Mouse (Mus musculus): ENCODE data around the gene F12. TPM values are rescaled to one million over a fixed set of nuclear protein-coding genes. Genes with fewer than 3 reads are reported as not detected.

Gene F12
- polyA plus RNA-seq, 1 experiment from 2014 or later: not detected

DNA sequence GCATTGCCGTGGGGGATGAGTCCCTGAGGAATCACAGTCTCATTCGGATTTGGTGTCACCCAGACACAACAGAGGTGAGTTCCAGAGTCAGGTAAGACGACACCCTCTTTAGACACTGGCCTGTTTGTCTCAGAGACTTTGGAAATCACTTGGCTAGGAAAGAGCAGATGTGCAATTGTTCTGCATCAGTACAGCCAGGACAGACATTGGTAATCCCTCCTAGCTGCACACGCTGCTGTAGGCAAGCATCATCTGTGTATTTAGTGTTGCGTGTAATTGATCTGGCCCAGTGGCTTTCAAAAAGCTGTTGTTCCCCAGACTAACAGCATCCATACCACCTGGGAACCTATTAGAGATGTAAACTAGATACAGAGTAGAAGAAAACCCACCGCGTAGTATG lies 23.3 kb downstream of the F12 start:
- WGBS: 70% methylated on average over 7 of the region's 7 CpGs
- peak; percentile 62; the same call in 1 of the 2 replicates for ATAC-seq (ENCODE audit: low FRiP score)
- Histone ChIP-seq H3K4me1 (replicated peaks; ENCODE audit: control insufficient read depth, insufficient read depth, low read length) (0 out of 2 replicates have a peak, but pooled peaks cover 2% of the 10 kb centered on the region), H3K9ac (ENCODE audit: low read depth, low read length) (no peak overlapping the region), H3K4me2 (replicated peaks; ENCODE audit: low read depth, low read length) (no peak overlapping the region), H3K9me3 (ENCODE audit: control insufficient read depth, low read length) (no peaks in the 10 kb centered on the region), H3K27me3 (ENCODE audit: control insufficient read depth, insufficient read depth, low read length) (no peaks in the 10 kb centered on the region), H3K4me3 (ENCODE audit: low read depth, low read length) (no peak overlapping the region), H3K27ac (ENCODE audit: low read depth, low read length) (no peak overlapping the region; the same call in 1 of the 2 replicates), H3K36me3 (ENCODE audit: control insufficient read depth, insufficient read depth, low read length) (no peaks in the 10 kb centered on the region)
- peak; percentile 16 for DNase-seq (ENCODE audit: low spot score)

DNA sequence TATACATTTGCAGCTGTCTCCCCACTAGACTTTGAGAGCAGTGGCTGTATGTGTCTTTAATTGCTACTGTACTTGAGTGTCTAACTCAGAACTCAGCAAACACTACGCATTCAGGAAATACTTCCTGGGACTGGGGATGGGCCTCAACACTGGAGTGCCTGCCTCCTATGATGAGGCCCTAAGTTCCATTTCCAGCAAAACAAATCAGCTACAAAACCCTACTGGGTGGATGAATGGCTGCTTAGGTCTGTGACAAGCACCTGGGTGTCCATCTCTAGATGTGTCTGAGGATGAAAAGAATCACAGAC lies 26.6 kb downstream of the F12 start:
- ATAC-seq (ENCODE audit: low FRiP score) (no peak), DNase-seq (ENCODE audit: low spot score) (no peak)
- H3K4me1 ChIP-seq (replicated peaks; ENCODE audit: control insufficient read depth, insufficient read depth, low read length): no peaks in the 10 kb centered on the region
- no peak overlapping the region for H3K9ac ChIP-seq (ENCODE audit: low read depth, low read length)
- WGBS: 86% methylated on average over 1 of the region's 1 CpGs
- H3K4me3 ChIP-seq (ENCODE audit: low read depth, low read length): no peak overlapping the region
- H3K4me2 ChIP-seq (replicated peaks; ENCODE audit: low read depth, low read length): no peak overlapping the region
- H3K27ac ChIP-seq (ENCODE audit: low read depth, low read length): no peak overlapping the region
- H3K9me3 ChIP-seq (ENCODE audit: control insufficient read depth, low read length): no peaks in the 10 kb centered on the region
- H3K36me3 ChIP-seq (ENCODE audit: control insufficient read depth, insufficient read depth, low read length): no peaks in the 10 kb centered on the region
- no peaks in the 10 kb centered on the region for H3K27me3 ChIP-seq (ENCODE audit: control insufficient read depth, insufficient read depth, low read length)

- 66% methylated on average over 5 of the region's 5 CpGs for WGBS
- Histone ChIP-seq H3K4me3 (ENCODE audit: low read depth, low read length) (no peak overlapping the region), H3K9me3 (ENCODE audit: control insufficient read depth, low read length) (no peaks in the 10 kb centered on the region), H3K4me2 (replicated peaks; ENCODE audit: low read depth, low read length) (no peak overlapping the region), H3K27me3 (ENCODE audit: control insufficient read depth, insufficient read depth, low read length) (no peaks in the 10 kb centered on the region), H3K9ac (ENCODE audit: low read depth, low read length) (no peak overlapping the region), H3K4me1 (replicated peaks; ENCODE audit: control insufficient read depth, insufficient read depth, low read length) (no peaks in the 10 kb centered on the region), H3K36me3 (ENCODE audit: control insufficient read depth, insufficient read depth, low read length) (no peaks in the 10 kb centered on the region), H3K27ac (ENCODE audit: low read depth, low read length) (no peak overlapping the region)
- ATAC-seq (ENCODE audit: low FRiP score) (no peak), DNase-seq (ENCODE audit: low spot score) (no peak)
Measured at GRCm38 (mm10) chr13:55399300-55400038, 27.1 kb downstream of the F12 start.

DNA sequence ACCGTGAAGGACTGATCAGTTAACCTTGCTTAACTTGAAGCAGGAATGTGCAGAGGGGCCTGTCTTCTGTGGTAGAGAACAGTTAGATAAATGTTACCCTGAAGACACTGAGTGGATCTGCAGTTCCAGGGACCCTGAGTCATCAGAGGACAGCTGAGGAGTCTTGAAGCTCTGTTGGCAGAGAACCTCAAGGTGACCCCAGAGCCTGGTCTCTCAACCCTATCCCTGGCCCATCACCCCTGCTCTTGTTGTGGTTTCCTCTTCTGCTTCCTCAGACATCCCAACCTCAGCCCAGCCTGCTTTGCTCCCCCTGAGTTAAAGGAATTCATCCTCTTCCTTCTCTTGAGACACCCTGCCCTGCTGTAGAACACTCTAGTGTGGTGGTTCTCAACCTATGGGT lies 28.5 kb downstream of the F12 start, which contains the start of gene Slc34a1:
TSS of gene Slc34a1 (plus strand) at position 100 of the 400 bp plus-strand sequence.
- 90% methylated on average over 1 of the region's 1 CpGs for WGBS
- H3K4me3 ChIP-seq (ENCODE audit: low read depth, low read length): no peak within 1 kb of the TSS
- no peaks in the 10 kb centered on the region for H3K27me3 ChIP-seq (ENCODE audit: control insufficient read depth, insufficient read depth, low read length)
- H3K36me3 ChIP-seq (ENCODE audit: control insufficient read depth, insufficient read depth, low read length): no peaks in the 10 kb centered on the region
- ATAC-seq (ENCODE audit: low FRiP score) (no peak), DNase-seq (ENCODE audit: low spot score) (no peak)
- H3K9ac ChIP-seq (ENCODE audit: low read depth, low read length): no peak within 1 kb of the TSS
- no peak within 1 kb of the TSS for H3K4me2 ChIP-seq (replicated peaks; ENCODE audit: low read depth, low read length)
- H3K4me1 ChIP-seq (replicated peaks; ENCODE audit: control insufficient read depth, insufficient read depth, low read length): no peaks in the 10 kb centered on the region
- no peaks in the 10 kb centered on the region for H3K9me3 ChIP-seq (ENCODE audit: control insufficient read depth, low read length)
- H3K27ac ChIP-seq (ENCODE audit: low read depth, low read length): no peak within 1 kb of the TSS

DNA sequence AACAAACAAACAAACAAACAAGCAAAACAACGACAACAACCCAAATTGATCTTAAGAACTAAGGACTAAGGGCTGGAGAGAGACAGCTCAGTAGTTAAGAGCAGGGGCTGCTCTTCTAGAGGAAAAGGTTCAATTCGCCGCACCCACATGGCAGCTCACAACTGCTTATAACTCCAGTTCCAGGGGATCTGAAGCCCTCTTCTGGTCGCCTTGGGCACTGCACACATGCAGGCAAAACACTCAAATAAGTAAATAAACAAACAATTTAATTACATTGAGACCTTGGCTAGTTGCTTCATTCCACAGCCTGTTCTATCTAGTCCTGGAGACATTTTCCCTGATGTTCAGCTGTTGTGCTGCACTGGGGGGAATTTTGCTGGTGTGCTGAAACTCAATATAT lies 33.7 kb downstream of the F12 start:
- H3K9ac ChIP-seq (ENCODE audit: low read depth, low read length): no peak overlapping the region
- H3K4me1 ChIP-seq (replicated peaks; ENCODE audit: control insufficient read depth, insufficient read depth, low read length): no peaks in the 10 kb centered on the region
- H3K27ac ChIP-seq (ENCODE audit: low read depth, low read length): no peak overlapping the region
- DNase-seq (ENCODE audit: low spot score): no peak
- no peak overlapping the region for H3K4me2 ChIP-seq (replicated peaks; ENCODE audit: low read depth, low read length)
- 71% methylated on average over 4 of the region's 4 CpGs for WGBS
- no peaks in the 10 kb centered on the region for H3K9me3 ChIP-seq (ENCODE audit: control insufficient read depth, low read length)
- ATAC-seq (ENCODE audit: low FRiP score): no peak
- no peak overlapping the region for H3K4me3 ChIP-seq (ENCODE audit: low read depth, low read length)
- no peaks in the 10 kb centered on the region for H3K36me3 ChIP-seq (ENCODE audit: control insufficient read depth, insufficient read depth, low read length)
- H3K27me3 ChIP-seq (ENCODE audit: control insufficient read depth, insufficient read depth, low read length): no peaks in the 10 kb centered on the region

DNA sequence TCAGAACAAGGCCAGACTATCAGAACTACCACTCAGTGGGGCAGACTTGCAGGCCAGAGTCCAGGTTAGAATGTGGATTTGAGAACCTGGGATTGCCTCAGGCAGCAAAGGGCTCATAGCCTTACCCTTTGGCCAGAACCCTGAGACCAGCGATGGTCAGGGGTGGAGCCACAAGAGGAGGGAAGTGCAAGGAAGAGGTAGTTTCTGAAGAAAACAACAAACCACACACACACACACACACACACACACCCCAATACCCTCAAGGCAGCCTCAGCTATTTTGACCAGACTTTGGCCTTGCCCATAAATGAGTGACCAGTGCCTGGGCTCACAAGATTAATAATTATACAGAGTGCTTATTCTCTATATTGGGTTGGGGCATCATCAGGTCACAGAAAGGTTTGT lies 35.0 kb downstream of the F12 start:
- 55% methylated on average over 1 of the region's 1 CpGs for WGBS
- H3K4me3 ChIP-seq (ENCODE audit: low read depth, low read length): no peak overlapping the region
- H3K4me1 ChIP-seq (replicated peaks; ENCODE audit: control insufficient read depth, insufficient read depth, low read length): no peaks in the 10 kb centered on the region
- H3K4me2 ChIP-seq (replicated peaks; ENCODE audit: low read depth, low read length): no peak overlapping the region
- H3K27me3 ChIP-seq (ENCODE audit: control insufficient read depth, insufficient read depth, low read length): no peaks in the 10 kb centered on the region
- no peaks in the 10 kb centered on the region for H3K9me3 ChIP-seq (ENCODE audit: control insufficient read depth, low read length)
- ATAC-seq (ENCODE audit: low FRiP score): no peak
- no peak overlapping the region for H3K27ac ChIP-seq (ENCODE audit: low read depth, low read length)
- DNase-seq (ENCODE audit: low spot score): no peak
- no peaks in the 10 kb centered on the region for H3K36me3 ChIP-seq (ENCODE audit: control insufficient read depth, insufficient read depth, low read length)
- no peak overlapping the region for H3K9ac ChIP-seq (ENCODE audit: low read depth, low read length)

- Histone ChIP-seq H3K9ac (ENCODE audit: low read depth, low read length) (no peak overlapping the region), H3K4me3 (ENCODE audit: low read depth, low read length) (no peak overlapping the region), H3K27ac (ENCODE audit: low read depth, low read length) (no peak overlapping the region), H3K9me3 (ENCODE audit: control insufficient read depth, low read length) (no peaks in the 10 kb centered on the region), H3K27me3 (ENCODE audit: control insufficient read depth, insufficient read depth, low read length) (no peaks in the 10 kb centered on the region), H3K36me3 (ENCODE audit: control insufficient read depth, insufficient read depth, low read length) (no peaks in the 10 kb centered on the region), H3K4me2 (replicated peaks; ENCODE audit: low read depth, low read length) (no peak overlapping the region), H3K4me1 (replicated peaks; ENCODE audit: control insufficient read depth, insufficient read depth, low read length) (no peaks in the 10 kb centered on the region)
- ATAC-seq (ENCODE audit: low FRiP score) (no peak), DNase-seq (ENCODE audit: low spot score) (no peak)
- 80% methylated on average over 3 of the region's 3 CpGs for WGBS
Measured at GRCm38 (mm10) chr13:55390644-55391043, 35.9 kb downstream of the F12 start.

DNA sequence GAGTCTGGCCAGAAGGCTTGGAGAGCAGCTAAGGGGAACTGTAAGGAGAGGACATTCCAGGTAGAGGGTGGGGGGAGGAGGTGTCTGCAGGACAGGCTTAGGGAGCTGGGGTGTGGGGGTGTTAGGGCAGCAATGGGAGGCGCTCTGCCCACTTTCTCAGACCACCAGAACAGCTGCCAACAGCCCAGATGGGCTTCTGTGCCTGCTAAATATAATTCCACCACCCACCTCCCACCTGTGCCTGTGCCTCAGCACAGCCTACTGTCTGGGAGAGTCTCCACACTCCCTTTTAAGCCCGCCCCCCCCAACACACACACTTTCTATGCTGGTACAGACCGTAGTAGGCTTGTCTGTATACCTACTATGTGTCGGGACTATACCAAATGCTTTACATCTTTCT lies 44.8 kb downstream of the F12 start:
- WGBS: 68% methylated on average over 4 of the region's 4 CpGs
- H3K4me2 ChIP-seq (replicated peaks; ENCODE audit: low read depth, low read length): no peak overlapping the region
- H3K4me3 ChIP-seq (ENCODE audit: low read depth, low read length): no peak overlapping the region
- no peak for ATAC-seq (ENCODE audit: low FRiP score)
- 0 out of 2 replicates have a peak, but pooled peaks cover 2% of the 10 kb centered on the region for H3K4me1 ChIP-seq (replicated peaks; ENCODE audit: control insufficient read depth, insufficient read depth, low read length)
- no peak overlapping the region for H3K27ac ChIP-seq (ENCODE audit: low read depth, low read length)
- H3K36me3 ChIP-seq (ENCODE audit: control insufficient read depth, insufficient read depth, low read length): no peaks in the 10 kb centered on the region
- H3K27me3 ChIP-seq (ENCODE audit: control insufficient read depth, insufficient read depth, low read length): peaks cover 34% of the 10 kb centered on the region
- H3K9ac ChIP-seq (ENCODE audit: low read depth, low read length): no peak overlapping the region
- no peaks in the 10 kb centered on the region for H3K9me3 ChIP-seq (ENCODE audit: control insufficient read depth, low read length)
- no peak for DNase-seq (ENCODE audit: low spot score)

DNA sequence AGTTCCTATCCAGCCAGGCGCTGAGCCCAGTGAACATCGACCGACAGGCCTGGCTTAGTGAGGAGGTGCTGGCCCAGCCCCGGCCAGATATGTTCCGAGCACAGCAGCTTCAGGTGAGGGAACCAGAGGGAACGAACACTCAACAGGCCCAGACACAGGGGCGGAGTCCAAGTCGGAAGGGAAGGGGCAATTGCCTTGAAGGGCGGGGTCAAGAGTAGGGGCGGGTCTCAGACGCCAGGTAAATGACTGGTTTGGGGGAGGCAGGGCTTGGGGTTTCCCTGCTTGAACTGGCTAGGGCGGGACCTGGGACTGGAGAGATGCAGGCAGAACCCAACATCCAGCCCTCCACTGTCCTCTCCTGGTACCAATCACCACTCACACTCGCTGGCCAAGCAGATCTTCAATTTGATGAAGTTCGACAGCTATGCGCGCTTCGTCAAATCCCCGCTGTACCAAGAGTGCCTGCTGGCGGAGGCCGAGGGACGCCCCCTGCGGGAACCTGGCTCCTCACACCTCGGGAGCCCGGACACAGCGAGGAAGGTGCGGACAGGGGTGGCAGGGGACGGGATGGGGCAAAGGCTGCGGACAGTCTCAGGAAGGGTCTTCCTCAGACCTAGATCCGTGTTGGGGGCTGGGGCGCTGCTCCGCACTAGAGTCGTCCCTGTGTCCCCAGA lies 47.5 kb downstream of the F12 start:
- Histone ChIP-seq H3K4me2 (replicated peaks; ENCODE audit: low read depth, low read length) (no peak overlapping the region), H3K9ac (ENCODE audit: low read depth, low read length) (no peak overlapping the region), H3K27ac (ENCODE audit: low read depth, low read length) (no peak overlapping the region), H3K36me3 (ENCODE audit: control insufficient read depth, insufficient read depth, low read length) (no peaks in the 10 kb centered on the region), H3K9me3 (ENCODE audit: control insufficient read depth, low read length) (no peaks in the 10 kb centered on the region), H3K27me3 (ENCODE audit: control insufficient read depth, insufficient read depth, low read length) (peaks cover 34% of the 10 kb centered on the region), H3K4me1 (replicated peaks; ENCODE audit: control insufficient read depth, insufficient read depth, low read length) (0 out of 2 replicates have a peak, but pooled peaks cover 2% of the 10 kb centered on the region), H3K4me3 (ENCODE audit: low read depth, low read length) (no peak overlapping the region; the same call in 1 of the 2 replicates)
- ATAC-seq (ENCODE audit: low FRiP score) (no peak), DNase-seq (ENCODE audit: low spot score) (peak; percentile 15)
- WGBS: 3% methylated on average over 32 of the region's 32 CpGs

Data from hindbrain, embryonic 11.5 days (tissue).